Mouse (Mus musculus): ENCODE results near the gene Ptprb. TPM values are rescaled to one million over a fixed set of nuclear protein-coding genes. Genes with fewer than 3 reads are reported as not detected.

Gene Ptprb
- polyA plus RNA-seq, 1 experiment, result 1.8 TPM

- no peak overlapping the region for H3K27ac ChIP-seq (ENCODE audit: control insufficient read depth, insufficient read depth, low read length)
- H3K4me3 ChIP-seq (ENCODE audit: control insufficient read depth, insufficient read depth, low read length), result no peak overlapping the region
- no peaks in the 10 kb centered on the region for H3K4me1 ChIP-seq (replicated peaks; ENCODE audit: control insufficient read depth, insufficient read depth, low read length)
- TF ChIP-seq POLR2A (IDR thresholded peaks at IDR 0.05; ENCODE audit: control insufficient read depth, extremely low read depth, insufficient read depth, low read length, poor library complexity) (no peak), CTCF (IDR thresholded peaks at IDR 0.05; ENCODE audit: borderline replicate concordance, control insufficient read depth, extremely low read depth, insufficient read depth, low read length, poor library complexity) (no peak)
- no peaks in the 10 kb centered on the region for H3K27me3 ChIP-seq (ENCODE audit: control insufficient read depth, insufficient read depth, low read length)
- DNase-seq, result no peak
- H3K36me3 ChIP-seq (ENCODE audit: control insufficient read depth, insufficient read depth, low read length), result no peaks in the 10 kb centered on the region
- 35% methylated on average over 4 of the region's 4 CpGs for WGBS
Observed at GRCm38 (mm10) chr10:116290483-116290882, 15.2 kb downstream of the Ptprb start.

- H3K4me1 ChIP-seq (replicated peaks; ENCODE audit: control insufficient read depth, insufficient read depth, low read length), result no peaks in the 10 kb centered on the region
- TF ChIP-seq POLR2A (IDR thresholded peaks at IDR 0.05; ENCODE audit: control insufficient read depth, extremely low read depth, insufficient read depth, low read length, poor library complexity) (no peak), CTCF (IDR thresholded peaks at IDR 0.05; ENCODE audit: borderline replicate concordance, control insufficient read depth, extremely low read depth, insufficient read depth, low read length, poor library complexity) (no peak)
- no peaks in the 10 kb centered on the region for H3K36me3 ChIP-seq (ENCODE audit: control insufficient read depth, insufficient read depth, low read length)
- H3K27ac ChIP-seq (ENCODE audit: control insufficient read depth, insufficient read depth, low read length), result no peak overlapping the region
- no peak for DNase-seq
- WGBS, result 76% methylated on average over 8 of the region's 8 CpGs
- H3K4me3 ChIP-seq (ENCODE audit: control insufficient read depth, insufficient read depth, low read length), result no peak overlapping the region
- H3K27me3 ChIP-seq (ENCODE audit: control insufficient read depth, insufficient read depth, low read length), result no peaks in the 10 kb centered on the region
Observed at GRCm38 (mm10) chr10:116291153-116291755, 15.9 kb downstream of the Ptprb start.

- Histone ChIP-seq H3K4me1 (replicated peaks; ENCODE audit: control insufficient read depth, insufficient read depth, low read length) (peaks cover 2% of the 10 kb centered on the region; the same call in 1 of the 2 replicates), H3K4me3 (ENCODE audit: control insufficient read depth, insufficient read depth, low read length) (no peak overlapping the region), H3K27me3 (ENCODE audit: control insufficient read depth, insufficient read depth, low read length) (peaks cover 3% of the 10 kb centered on the region; the same call in 1 of the 2 replicates), H3K27ac (ENCODE audit: control insufficient read depth, insufficient read depth, low read length) (no peak overlapping the region), H3K36me3 (ENCODE audit: control insufficient read depth, insufficient read depth, low read length) (no peaks in the 10 kb centered on the region)
- TF ChIP-seq POLR2A (IDR thresholded peaks at IDR 0.05; ENCODE audit: control insufficient read depth, extremely low read depth, insufficient read depth, low read length, poor library complexity), result no peak
- TF ChIP-seq CTCF (IDR thresholded peaks at IDR 0.05; ENCODE audit: borderline replicate concordance, control insufficient read depth, extremely low read depth, insufficient read depth, low read length, poor library complexity), result no peak
- WGBS, result 93% methylated on average over 4 of the region's 4 CpGs
- DNase-seq, result no peak
Observed at GRCm38 (mm10) chr10:116296439-116296838, 21.1 kb downstream of the Ptprb start.

- no peak for TF ChIP-seq CTCF (IDR thresholded peaks at IDR 0.05; ENCODE audit: borderline replicate concordance, control insufficient read depth, extremely low read depth, insufficient read depth, low read length, poor library complexity)
- TF ChIP-seq POLR2A (IDR thresholded peaks at IDR 0.05; ENCODE audit: control insufficient read depth, extremely low read depth, insufficient read depth, low read length, poor library complexity), result no peak
- DNase-seq, result no peak
- Histone ChIP-seq H3K4me3 (ENCODE audit: control insufficient read depth, insufficient read depth, low read length) (no peak overlapping the region), H3K27ac (ENCODE audit: control insufficient read depth, insufficient read depth, low read length) (no peak overlapping the region), H3K4me1 (replicated peaks; ENCODE audit: control insufficient read depth, insufficient read depth, low read length) (peaks cover 2% of the 10 kb centered on the region; the same call in 1 of the 2 replicates), H3K27me3 (ENCODE audit: control insufficient read depth, insufficient read depth, low read length) (peaks cover 5% of the 10 kb centered on the region; the same call in 1 of the 2 replicates), H3K36me3 (ENCODE audit: control insufficient read depth, insufficient read depth, low read length) (no peaks in the 10 kb centered on the region)
- 89% methylated on average over 12 of the region's 12 CpGs for WGBS
Observed at GRCm38 (mm10) chr10:116297854-116298253, 22.5 kb downstream of the Ptprb start.

- no peak for TF ChIP-seq CTCF (IDR thresholded peaks at IDR 0.05; ENCODE audit: borderline replicate concordance, control insufficient read depth, extremely low read depth, insufficient read depth, low read length, poor library complexity)
- Histone ChIP-seq H3K4me3 (ENCODE audit: control insufficient read depth, insufficient read depth, low read length) (no peak overlapping the region), H3K27me3 (ENCODE audit: control insufficient read depth, insufficient read depth, low read length) (peaks cover 5% of the 10 kb centered on the region; the same call in 1 of the 2 replicates), H3K36me3 (ENCODE audit: control insufficient read depth, insufficient read depth, low read length) (no peaks in the 10 kb centered on the region), H3K27ac (ENCODE audit: control insufficient read depth, insufficient read depth, low read length) (no peak overlapping the region), H3K4me1 (replicated peaks; ENCODE audit: control insufficient read depth, insufficient read depth, low read length) (peaks cover 2% of the 10 kb centered on the region; the same call in 1 of the 2 replicates)
- DNase-seq, result no peak
- 63% methylated on average over 7 of the region's 7 CpGs for WGBS
Observed at GRCm38 (mm10) chr10:116300824-116301223, 25.5 kb downstream of the Ptprb start.

GRCm38 (mm10) chr10:116301258-116301657 is 25.9 kb downstream of the Ptprb start:
- Histone ChIP-seq H3K27ac (ENCODE audit: control insufficient read depth, insufficient read depth, low read length) (no peak overlapping the region), H3K4me3 (ENCODE audit: control insufficient read depth, insufficient read depth, low read length) (no peak overlapping the region; the same call in 1 of the 2 replicates), H3K36me3 (ENCODE audit: control insufficient read depth, insufficient read depth, low read length) (no peaks in the 10 kb centered on the region), H3K27me3 (ENCODE audit: control insufficient read depth, insufficient read depth, low read length) (peaks cover 5% of the 10 kb centered on the region; the same call in 1 of the 2 replicates), H3K4me1 (replicated peaks; ENCODE audit: control insufficient read depth, insufficient read depth, low read length) (peaks cover 2% of the 10 kb centered on the region; the same call in 1 of the 2 replicates)
- DNase-seq, result no peak
- TF ChIP-seq POLR2A (IDR thresholded peaks at IDR 0.05; ENCODE audit: control insufficient read depth, extremely low read depth, insufficient read depth, low read length, poor library complexity) (no peak), CTCF (IDR thresholded peaks at IDR 0.05; ENCODE audit: borderline replicate concordance, control insufficient read depth, extremely low read depth, insufficient read depth, low read length, poor library complexity) (no peak)
- 3% methylated on average over 36 of the region's 36 CpGs for WGBS

All from thymus, adult 2 months (tissue).